Mouse (Mus musculus) liver, embryonic 14.5 days (tissue): ENCODE results near the gene Enoph1. TPM values are rescaled to one million over a fixed set of nuclear protein-coding genes. Genes with fewer than 3 reads are reported as not detected.
A peak's percentile ranks its signal among the peaks of the same experiment; 100 is the strongest.

ENCODE experiments used
- ATAC-seq: fragments of 200-750 bp; cut with Nextera tagmentation; 2 replicates; pipeline ENCODE4 v1.8.0; 2017; ENCODE audit warnings: moderate number of reproducible peaks, mild to moderate bottlenecking, moderate library complexity; ENCODE audit not compliant: insufficient read depth
- DNase-seq, 3 experiments: peaks; one replicate each; pipeline ENCODE4 v3.0.0-alpha.2; 2012 to 2013; ENCODE audit warnings: low read depth in 3 of 3, low spot score in 3 of 3
- H3K27ac ChIP-seq: fragments of 300-500 bp; sonication (generic); 2 replicates; pipeline ENCODE4 v1.5.1; 2014; ENCODE audit warnings: moderate library complexity, mild to moderate bottlenecking, control low read depth, inconsistent platforms
- H3K27me3 ChIP-seq: fragments of 300-500 bp; sonication (generic); 2 replicates; pipeline ENCODE4 v1.6.1; 2014; ENCODE audit warnings: mild to moderate bottlenecking, low read length, moderate library complexity; ENCODE audit not compliant: control insufficient read depth, insufficient read depth
- H3K36me3 ChIP-seq: fragments of 300-500 bp; sonication (generic); replicated peaks from 2 replicates; pipeline ENCODE4 v1.6.1; 2014; ENCODE audit warnings: low read depth; ENCODE audit not compliant: control insufficient read depth, insufficient read depth
- H3K4me1 ChIP-seq, 2 experiments: fragments of 200-500 bp in 1 of 2; fragments of 300-500 bp in 1 of 2; sonication (generic) in 1 of 2; replicated peaks; 2 replicates each; pipeline ENCODE4 v1.6.1; 2012 to 2014; ENCODE audit warnings: antibody characterized with exemption in 1 of 2, inconsistent platforms in 1 of 2, low read length in 1 of 2; ENCODE audit not compliant: control insufficient read depth in 2 of 2, insufficient read depth in 2 of 2
- H3K4me2 ChIP-seq: fragments of 300-500 bp; sonication (generic); 2 replicates; pipeline ENCODE4 v1.6.1; 2014; ENCODE audit warnings: low read depth, mild to moderate bottlenecking, control low read depth, moderate library complexity
- H3K4me3 ChIP-seq, 2 experiments: fragments of 200-500 bp in 1 of 2; fragments of 300-500 bp in 1 of 2; sonication (generic) in 1 of 2; 2 replicates each; pipeline ENCODE4 v1.5.1; 2012 to 2014; ENCODE audit warnings: low read depth in 2 of 2, low read length in 2 of 2, mild to moderate bottlenecking in 2 of 2, control low read depth in 1 of 2, inconsistent platforms in 1 of 2, moderate library complexity in 1 of 2; ENCODE audit not compliant: insufficient read depth in 1 of 2
- H3K9ac ChIP-seq: fragments of 300-500 bp; sonication (generic); replicated peaks from 2 replicates; pipeline ENCODE4 v1.6.1; 2014; ENCODE audit warnings: mild to moderate bottlenecking, control low read depth, moderate library complexity
- H3K9me3 ChIP-seq: fragments of 300-500 bp; sonication (generic); 2 replicates; pipeline ENCODE4 v1.6.1; 2016; ENCODE audit warnings: low read length, mixed read lengths; ENCODE audit not compliant: control insufficient read depth
- CTCF ChIP-seq: IDR thresholded peaks from 2 replicates; pipeline ENCODE4 v1.5.1; 2016; ENCODE audit warnings: antibody characterized with exemption, low read depth, control low read depth
- EP300 ChIP-seq: IDR thresholded peaks from 2 replicates; pipeline ENCODE4 v1.6.1; 2016; ENCODE audit warnings: antibody characterized with exemption, low read depth
- WGBS: fragments of 180-500 bp; shearing (Covaris S2); extraction: QIAGEN DNeasy Blood & Tissue Kit; methylation state at CpG from one replicate; pipeline ENCODE4 v1.1.7; 2014; ENCODE audit not compliant: insufficient replicate concordance; 5-methylcytosine and 5-hydroxymethylcytosine counted together
- polyA plus RNA-seq, 2 experiments: library from polyadenylated mRNA; depleted of rRNA in 1 of 2; stranded (reverse) in 1 of 2; unstranded in 1 of 2; fragments of >200 nt; fragmentation: Nextera tagmentation in 1 of 2; extraction: Ambion mirVana in 1 of 2; gene quantifications; 2 replicates each; pipeline versions ENCODE4 v1.2.1 to v1.2.3; 2012 to 2014

Gene Enoph1
- polyA plus RNA-seq (2012; rRNA removed) (9.5 and 14.3 TPM in 2 replicates), polyA plus RNA-seq (2014; fragmentation: Nextera tagmentation; extraction: Ambion mirVana) (14.7 and 15.1 TPM in 2 replicates)

DNA sequence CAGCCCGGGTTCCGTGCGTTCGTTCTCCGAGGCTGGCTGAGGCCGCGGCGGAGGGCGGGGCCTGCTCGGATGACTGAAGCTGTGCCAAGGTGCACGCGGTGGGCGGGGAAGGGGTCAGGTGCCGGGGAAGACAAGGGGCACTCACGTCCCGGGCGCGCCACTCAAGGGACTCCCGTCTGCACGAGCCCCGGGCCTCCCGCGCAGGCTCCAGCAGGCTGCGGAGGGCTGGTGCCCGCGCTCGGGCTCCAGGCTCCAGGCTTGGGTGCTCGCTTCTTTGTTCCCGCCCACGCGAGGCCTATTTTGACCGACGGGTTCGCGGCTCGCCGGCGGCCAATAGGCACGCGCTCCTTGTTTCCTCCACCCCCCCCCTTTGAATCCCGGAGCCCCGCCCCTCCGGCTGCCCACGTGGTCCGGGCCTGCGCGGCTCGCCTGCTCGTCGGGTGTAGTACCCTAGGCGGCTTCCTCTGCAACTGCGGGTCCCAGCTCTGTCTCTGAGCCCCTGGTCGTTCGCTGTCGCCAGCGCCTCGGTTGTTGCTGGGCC lies at the start of gene Enoph1, which contains the start of gene Hnrnpdl:
Gene Enoph1 (plus strand): TSS at position 384 of the 541 bp plus-strand sequence.
Gene Hnrnpdl (minus strand): TSS at position 63 of the 541 bp plus-strand sequence.
- peak within 1 kb of the TSS; percentile 71 for H3K27ac ChIP-seq
- peak within 1 kb of the TSS; percentile 95 for H3K4me2 ChIP-seq
- no peak; the same call in 1 of the 2 replicates for TF ChIP-seq CTCF
- TF ChIP-seq EP300 = no peak
- peak within 1 kb of the TSS; percentile 95 to 96 for H3K4me3 ChIP-seq
- ATAC-seq = peak; percentile 78
- peak within 1 kb of the TSS; percentile 92 for H3K9ac ChIP-seq
- no peaks in the 10 kb centered on the region for H3K9me3 ChIP-seq
- H3K36me3 ChIP-seq = peaks cover 28% of the 10 kb centered on the region
- peaks cover 3 to 16% of the 10 kb centered on the region in 2 experiments for H3K4me1 ChIP-seq
- DNase-seq = peak; percentile 90 to 93 (median 91)
- 1% methylated on average over 57 of the region's 57 CpGs for WGBS
- no peaks in the 10 kb centered on the region for H3K27me3 ChIP-seq

DNA sequence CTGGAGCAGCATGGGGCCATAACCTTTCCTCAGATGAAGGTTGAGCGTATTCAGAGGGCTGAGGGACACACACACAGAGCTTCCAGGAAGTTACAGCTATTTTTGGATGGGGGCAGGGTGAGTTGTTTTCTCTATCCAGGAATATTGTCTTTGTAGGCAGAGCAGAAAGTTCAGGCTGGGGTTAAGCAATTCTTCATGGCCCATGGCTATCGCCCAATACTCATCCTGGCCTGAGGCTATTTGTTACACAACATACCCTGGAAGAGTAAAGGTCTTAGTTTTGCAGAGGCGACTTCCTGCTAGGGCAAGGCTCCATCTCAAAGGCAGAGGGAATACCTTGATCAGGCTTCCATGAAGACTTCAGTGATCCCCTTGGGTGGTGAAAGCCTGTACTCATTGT lies 45.6 kb upstream of the Enoph1 start:
- Histone ChIP-seq H3K4me2 (peak overlapping the region; percentile 18; the same call in 1 of the 2 replicates), H3K9me3 (no peaks in the 10 kb centered on the region), H3K27ac (no peak overlapping the region), H3K36me3 (no peaks in the 10 kb centered on the region), H3K9ac (no peak overlapping the region), H3K27me3 (no peaks in the 10 kb centered on the region), H3K4me3 (no peak overlapping the region), H3K4me1 (peaks cover 0 to 3% of the 10 kb centered on the region in 2 experiments; a peak in 1 of 4 replicates)
- DNase-seq (no peak), ATAC-seq (peak; percentile 66)
- TF ChIP-seq EP300 = no peak
- TF ChIP-seq CTCF = no peak
- WGBS = 53% methylated on average over 3 of the region's 3 CpGs

DNA sequence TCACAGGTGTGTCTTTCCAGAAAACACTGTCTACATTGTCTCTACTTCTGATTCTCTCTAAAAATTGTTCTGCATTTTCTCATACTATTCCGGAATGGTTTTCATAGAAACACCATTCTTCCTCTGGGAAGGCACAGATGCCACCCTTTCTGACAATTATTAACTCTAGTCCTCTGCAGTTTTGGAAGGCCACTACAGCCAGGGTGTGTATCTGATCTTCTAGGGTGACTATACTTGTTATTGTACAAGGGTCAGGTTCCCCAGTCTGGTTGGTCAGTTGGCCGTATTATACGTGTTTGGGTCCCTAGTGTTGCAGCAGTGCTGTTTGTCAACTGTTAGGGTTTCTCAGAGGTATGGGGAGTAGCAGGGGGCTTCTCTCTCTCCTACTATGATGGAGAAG lies 45.1 kb upstream of the Enoph1 start:
- Histone ChIP-seq H3K4me3 (no peak overlapping the region), H3K9ac (no peak overlapping the region), H3K36me3 (no peaks in the 10 kb centered on the region), H3K9me3 (no peaks in the 10 kb centered on the region), H3K4me1 (peaks cover 0 to 3% of the 10 kb centered on the region in 2 experiments; a peak in 1 of 4 replicates), H3K27me3 (no peaks in the 10 kb centered on the region), H3K4me2 (peak overlapping the region; percentile 18; the same call in 1 of the 2 replicates), H3K27ac (no peak overlapping the region)
- ATAC-seq (peak; percentile 47; the same call in 1 of the 2 replicates), DNase-seq (no peak)
- WGBS = 74% methylated on average over 3 of the region's 3 CpGs
- TF ChIP-seq EP300 (no peak), CTCF (no peak)

- no peak overlapping the region for H3K9ac ChIP-seq
- no peaks in the 10 kb centered on the region for H3K27me3 ChIP-seq
- H3K27ac ChIP-seq = no peak overlapping the region
- no peak overlapping the region for H3K4me2 ChIP-seq
- peaks cover 0 to 5% of the 10 kb centered on the region in 2 experiments; a peak in 3 of 4 replicates for H3K4me1 ChIP-seq
- TF ChIP-seq CTCF (no peak), EP300 (no peak)
- H3K4me3 ChIP-seq = no peak overlapping the region
- DNase-seq (no peak), ATAC-seq (no peak)
- WGBS = 60% methylated on average over 7 of the region's 7 CpGs
- no peaks in the 10 kb centered on the region for H3K36me3 ChIP-seq
- no peaks in the 10 kb centered on the region for H3K9me3 ChIP-seq
These were observed 39.7 kb upstream of the Enoph1 start for GRCm38 (mm10) chr5:100000048-100000447.

DNA sequence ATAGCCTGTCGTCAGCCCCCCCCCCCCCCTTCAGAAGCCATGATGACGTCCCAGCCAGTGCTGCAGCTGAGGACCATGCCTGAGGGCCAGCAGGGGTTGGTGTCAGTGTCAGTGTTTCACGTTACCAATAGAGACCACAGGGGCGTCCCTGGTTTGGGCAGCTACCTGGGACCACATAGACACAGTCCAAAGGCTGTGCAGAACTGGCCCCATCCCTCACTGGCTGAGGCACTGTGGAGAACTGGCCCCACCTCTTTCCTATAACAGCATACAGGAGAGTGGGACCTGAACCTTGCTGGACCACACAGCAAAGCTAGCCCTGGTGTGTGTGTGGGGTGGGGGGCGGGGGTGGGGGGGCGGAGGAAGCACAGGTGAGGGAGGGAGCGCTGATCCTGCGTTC lies 39.3 kb upstream of the Enoph1 start:
- Histone ChIP-seq H3K36me3 (no peaks in the 10 kb centered on the region), H3K4me3 (no peak overlapping the region), H3K4me1 (peaks cover 4 to 10% of the 10 kb centered on the region in 2 experiments), H3K9me3 (no peaks in the 10 kb centered on the region), H3K4me2 (no peak overlapping the region), H3K27me3 (no peaks in the 10 kb centered on the region), H3K27ac (no peak overlapping the region), H3K9ac (no peak overlapping the region)
- ATAC-seq = no peak
- DNase-seq = no peak
- WGBS = 42% methylated on average over 8 of the region's 8 CpGs
- TF ChIP-seq CTCF = no peak
- no peak for TF ChIP-seq EP300
